Mouse (Mus musculus) ES-Bruce4 (cell line): ENCODE measurements around the gene Ifi47.

Source experiments
- CTCF ChIP-seq: IDR thresholded peaks from one replicate; pipeline ENCODE4 v1.8.1; 2011; ENCODE audit warnings: low read depth, low read length
- EP300 ChIP-seq: IDR thresholded peaks from 2 replicates; pipeline ENCODE4 v1.6.1; 2011; ENCODE audit warnings: low read depth, low read length; ENCODE audit not compliant: insufficient read depth
- POLR2A ChIP-seq: IDR thresholded peaks from one replicate; pipeline ENCODE4 v1.8.1; 2011; ENCODE audit warnings: low read length; ENCODE audit not compliant: insufficient read depth

- TF ChIP-seq POLR2A, result no peak
- no peak for TF ChIP-seq CTCF
- no peak for TF ChIP-seq EP300
These were observed 6.8 kb downstream of the Ifi47 start for GRCm38 (mm10) chr11:49083146-49083545.
